Mouse (Mus musculus) testis, adult 2 months (tissue): ENCODE results near the gene Atp11a.

Experiments
- CTCF ChIP-seq: fragments of 200-500 bp; IDR thresholded peaks from 2 replicates; pipeline ENCODE4 v1.5.1; 2012; ENCODE audit warnings: low read depth, mild to moderate bottlenecking, inconsistent platforms, low read length, moderate library complexity; ENCODE audit not compliant: control insufficient read depth, insufficient read depth, insufficient replicate concordance
- POLR2A ChIP-seq: fragments of 200-500 bp; IDR thresholded peaks from 2 replicates; pipeline ENCODE4 v1.6.1; 2012; ENCODE audit warnings: low read depth, mild to moderate bottlenecking, inconsistent platforms, low read length, moderate library complexity; ENCODE audit not compliant: control insufficient read depth

- TF ChIP-seq CTCF (no peak), POLR2A (no peak)
These were observed 28.7 kb downstream of the Atp11a start for GRCm38 (mm10) chr8:12785508-12785907.
